Mouse (Mus musculus) kidney, embryonic 15.5 days (tissue): ENCODE measurements at regions not wholly inside any gene's neighbourhood (a gene's known extent, or its start where the extent isn't known, plus 50 kb on each side); places are given as distances from the start of the nearest gene placed in this dataset.
"Not testable (repeated sequence)": the region's sequence is repeated elsewhere in the genome, so short reads cannot be mapped to it uniquely, and the experiment has no call there.

Source experiments
- ATAC-seq: fragments of 200-750 bp; cut with Nextera tagmentation; replicated peaks from 2 replicates; pipeline ENCODE4 v1.8.0; 2017; ENCODE audit warnings: moderate TSS enrichment; ENCODE audit not compliant: low FRiP score
- H3K27ac ChIP-seq: fragments of 300-500 bp; sonication (generic); 2 replicates; pipeline ENCODE4 v1.5.1; 2015; ENCODE audit warnings: mild to moderate bottlenecking, inconsistent platforms
- H3K27me3 ChIP-seq: fragments of 300-500 bp; sonication (generic); 2 replicates; pipeline ENCODE4 v1.6.1; 2015; ENCODE audit warnings: inconsistent platforms
- H3K36me3 ChIP-seq: fragments of 300-500 bp; sonication (generic); 2 replicates; pipeline ENCODE4 v1.6.1; 2015; ENCODE audit warnings: inconsistent platforms
- H3K4me1 ChIP-seq: fragments of 300-500 bp; sonication (generic); 2 replicates; pipeline ENCODE4 v1.6.1; 2015; ENCODE audit warnings: inconsistent platforms
- H3K4me2 ChIP-seq: fragments of 300-500 bp; sonication (generic); 2 replicates; pipeline ENCODE4 v1.6.1; 2015; ENCODE audit warnings: moderate library complexity, mild to moderate bottlenecking, inconsistent platforms
- H3K4me3 ChIP-seq: fragments of 300-500 bp; sonication (generic); replicated peaks from 2 replicates; pipeline ENCODE4 v1.5.1; 2015; ENCODE audit warnings: mild to moderate bottlenecking, inconsistent platforms
- H3K9ac ChIP-seq: fragments of 300-500 bp; sonication (generic); 2 replicates; pipeline ENCODE4 v1.6.1; 2015; ENCODE audit warnings: mild to moderate bottlenecking, inconsistent platforms
- H3K9me3 ChIP-seq: fragments of 300-500 bp; sonication (generic); replicated peaks from 2 replicates; pipeline ENCODE4 v1.6.1; 2016; ENCODE audit warnings: inconsistent platforms
- WGBS: fragments of 180-500 bp; shearing (Covaris S2); methylation state at CpG from one replicate; pipeline ENCODE4 v1.1.7; 2015; ENCODE audit warnings: mixed read lengths; 5-methylcytosine and 5-hydroxymethylcytosine counted together

DNA sequence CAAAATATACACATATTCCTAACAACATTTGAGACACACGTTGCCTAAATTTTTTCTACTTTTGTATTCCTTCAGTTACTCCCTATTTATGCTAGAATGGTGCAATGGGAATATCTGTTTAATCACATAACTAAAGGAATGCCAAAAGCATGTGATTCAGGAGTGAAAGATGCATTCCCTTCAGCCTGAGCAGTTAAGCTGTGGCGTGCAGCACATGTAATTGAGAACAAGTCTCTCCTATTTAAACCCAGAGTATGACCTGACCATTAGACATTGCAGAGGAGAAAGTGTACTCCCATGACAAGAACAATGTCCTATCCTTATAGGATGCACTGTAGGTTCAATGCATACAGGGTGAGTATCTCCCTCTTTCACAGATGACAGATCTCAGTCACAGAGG is 493.3 kb downstream of the Adam6a start:
- H3K27me3 ChIP-seq, ATAC-seq, H3K36me3 ChIP-seq, H3K4me2 ChIP-seq, H3K4me1 ChIP-seq, H3K27ac ChIP-seq, H3K9ac ChIP-seq, H3K4me3 ChIP-seq, H3K9me3 ChIP-seq: not testable (repeated sequence)
- 72% methylated on average over 2 of the region's 2 CpGs for WGBS

GRCm38 (mm10) chr12:114047991-114048390 is 504.3 kb downstream of the Adam6a start:
- H3K4me1 ChIP-seq, H3K4me2 ChIP-seq, H3K4me3 ChIP-seq, ATAC-seq, H3K36me3 ChIP-seq, H3K27me3 ChIP-seq, H3K27ac ChIP-seq, H3K9ac ChIP-seq, H3K9me3 ChIP-seq: not testable (repeated sequence)
- 63% methylated on average over 8 of the region's 8 CpGs for WGBS

- Histone ChIP-seq H3K27me3 (no peaks in the 10 kb centered on the region), H3K9ac (no peak overlapping the region), H3K4me2 (no peak overlapping the region), H3K9me3 (no peaks in the 10 kb centered on the region), H3K4me1 (no peaks in the 10 kb centered on the region), H3K36me3 (no peaks in the 10 kb centered on the region), H3K4me3 (no peak overlapping the region), H3K27ac (no peak overlapping the region)
- 88% methylated on average over 2 of the region's 2 CpGs for WGBS
- no peak for ATAC-seq
Measured at GRCm38 (mm10) chr12:114053341-114053740, 509.6 kb downstream of the Adam6a start.

DNA sequence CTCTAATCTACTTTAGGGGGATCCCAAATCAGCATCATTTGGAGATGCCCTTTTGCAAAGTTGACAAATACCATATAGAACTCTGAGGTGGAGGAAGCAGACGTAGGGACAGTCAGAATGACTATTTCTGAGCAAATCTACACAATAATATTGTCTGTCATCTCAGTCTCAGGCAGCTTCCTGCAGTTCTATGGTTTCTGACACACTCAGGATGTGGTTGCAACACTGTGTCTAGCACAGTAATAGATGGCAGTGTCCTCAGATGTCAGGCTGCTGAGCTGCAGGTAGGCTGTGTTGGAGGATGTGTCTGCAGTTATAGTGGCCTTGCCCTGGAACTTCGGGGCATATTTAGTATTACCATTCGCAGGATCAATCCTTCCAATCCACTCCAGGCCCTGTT is 515.9 kb downstream of the Adam6a start:
- Histone ChIP-seq H3K4me3 (no peak overlapping the region), H3K4me1 (no peaks in the 10 kb centered on the region), H3K27ac (no peak overlapping the region), H3K36me3 (no peaks in the 10 kb centered on the region), H3K9me3 (no peaks in the 10 kb centered on the region), H3K9ac (no peak overlapping the region), H3K27me3 (no peaks in the 10 kb centered on the region), H3K4me2 (no peak overlapping the region)
- 72% methylated on average over 3 of the region's 3 CpGs for WGBS
- ATAC-seq = no peak

- H3K4me3 ChIP-seq = no peak overlapping the region
- H3K9me3 ChIP-seq = no peaks in the 10 kb centered on the region
- ATAC-seq = no peak
- no peaks in the 10 kb centered on the region for H3K36me3 ChIP-seq
- H3K9ac ChIP-seq = no peak overlapping the region
- no peaks in the 10 kb centered on the region for H3K4me1 ChIP-seq
- no peak overlapping the region for H3K27ac ChIP-seq
- H3K4me2 ChIP-seq = no peak overlapping the region
- H3K27me3 ChIP-seq = no peaks in the 10 kb centered on the region
Measured at GRCm38 (mm10) chr12:114067166-114067565, 523.5 kb downstream of the Adam6a start.

DNA sequence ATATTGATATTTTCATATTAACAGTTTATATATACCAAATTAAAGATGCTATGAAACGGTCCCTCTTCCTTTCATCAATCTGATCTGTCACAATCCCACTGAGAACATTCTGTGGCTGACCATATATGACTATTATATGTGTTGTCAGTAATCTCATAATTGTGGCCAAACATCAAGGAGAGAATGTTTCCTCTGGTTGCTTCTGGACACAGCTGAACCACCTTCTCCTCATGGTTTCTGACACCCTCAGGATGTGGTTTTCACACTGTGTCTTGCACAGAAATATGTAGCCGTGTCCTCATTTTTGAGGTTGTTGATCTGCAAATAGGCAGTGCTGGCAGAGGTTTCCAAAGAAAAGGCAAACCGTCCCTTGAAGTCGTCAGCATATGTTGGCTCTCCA is 565.0 kb downstream of the Adam6a start:
- not testable (repeated sequence) for H3K4me3 ChIP-seq, H3K36me3 ChIP-seq, ATAC-seq, H3K9ac ChIP-seq, H3K27me3 ChIP-seq, H3K4me2 ChIP-seq, H3K4me1 ChIP-seq, H3K27ac ChIP-seq, H3K9me3 ChIP-seq
- WGBS = 82% methylated on average over 4 of the region's 4 CpGs

DNA sequence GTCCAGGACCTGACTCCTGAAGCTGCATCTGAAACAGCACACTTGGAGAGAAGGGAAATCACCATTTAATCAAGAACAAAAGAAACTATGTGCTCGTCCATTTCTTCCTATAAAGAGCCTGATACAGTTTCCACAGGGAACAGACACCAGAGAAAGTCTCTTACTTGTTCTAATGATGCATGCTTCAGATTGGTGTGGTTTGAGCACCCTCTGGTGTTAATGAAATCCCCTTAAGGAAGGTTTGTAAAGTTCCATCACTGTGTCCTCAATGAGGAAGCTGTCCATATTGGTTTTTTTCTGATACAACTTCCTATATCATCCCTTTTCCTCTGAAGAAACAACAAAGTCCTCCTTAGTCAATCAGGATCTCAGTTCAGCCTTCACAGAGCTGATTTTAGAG is 591.2 kb downstream of the Adam6a start:
- Histone ChIP-seq H3K4me1 (no peaks in the 10 kb centered on the region), H3K27me3 (no peaks in the 10 kb centered on the region), H3K4me3 (no peak overlapping the region), H3K4me2 (no peak overlapping the region), H3K27ac (no peak overlapping the region), H3K9me3 (peaks cover 5% of the 10 kb centered on the region), H3K9ac (no peak overlapping the region), H3K36me3 (no peaks in the 10 kb centered on the region)
- ATAC-seq = no peak
- WGBS = 66% methylated on average over 1 of the region's 1 CpGs

- Histone ChIP-seq H3K4me2 (no peak overlapping the region), H3K9me3 (peaks cover 7% of the 10 kb centered on the region; the same call in 1 of the 2 replicates), H3K27me3 (no peaks in the 10 kb centered on the region), H3K27ac (no peak overlapping the region), H3K36me3 (no peaks in the 10 kb centered on the region), H3K4me1 (no peaks in the 10 kb centered on the region), H3K4me3 (no peak overlapping the region), H3K9ac (no peak overlapping the region)
- no peak for ATAC-seq
- WGBS = 83% methylated on average over 4 of the region's 4 CpGs
Measured at GRCm38 (mm10) chr12:114148779-114149178, 605.1 kb downstream of the Adam6a start.

DNA sequence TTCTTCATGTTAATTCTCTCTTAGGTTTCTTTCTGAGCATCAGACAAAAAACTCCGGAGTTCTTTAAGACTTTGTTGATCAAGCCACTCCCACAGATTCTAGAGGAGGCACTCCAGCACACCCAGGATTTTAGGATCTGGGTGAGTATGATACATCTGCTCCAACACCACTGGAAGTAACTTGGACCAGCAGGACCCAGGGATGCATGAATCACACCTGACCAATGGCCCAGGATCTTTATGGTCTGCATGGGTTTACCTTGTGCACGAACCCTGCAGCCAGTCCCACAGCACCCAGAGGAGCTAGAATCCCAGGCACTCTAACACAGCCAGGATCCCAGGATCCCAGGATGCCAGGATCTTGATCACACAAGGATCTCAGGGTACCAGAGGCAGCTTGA is 628.6 kb downstream of the Adam6a start:
- no peak overlapping the region for H3K4me3 ChIP-seq
- H3K4me2 ChIP-seq = no peak overlapping the region
- H3K9me3 ChIP-seq = peaks cover 1% of the 10 kb centered on the region
- no peaks in the 10 kb centered on the region for H3K4me1 ChIP-seq
- 78% methylated on average over 2 of the region's 2 CpGs for WGBS
- no peak for ATAC-seq
- no peaks in the 10 kb centered on the region for H3K27me3 ChIP-seq
- H3K27ac ChIP-seq = no peak overlapping the region
- no peaks in the 10 kb centered on the region for H3K36me3 ChIP-seq
- H3K9ac ChIP-seq = no peak overlapping the region

DNA sequence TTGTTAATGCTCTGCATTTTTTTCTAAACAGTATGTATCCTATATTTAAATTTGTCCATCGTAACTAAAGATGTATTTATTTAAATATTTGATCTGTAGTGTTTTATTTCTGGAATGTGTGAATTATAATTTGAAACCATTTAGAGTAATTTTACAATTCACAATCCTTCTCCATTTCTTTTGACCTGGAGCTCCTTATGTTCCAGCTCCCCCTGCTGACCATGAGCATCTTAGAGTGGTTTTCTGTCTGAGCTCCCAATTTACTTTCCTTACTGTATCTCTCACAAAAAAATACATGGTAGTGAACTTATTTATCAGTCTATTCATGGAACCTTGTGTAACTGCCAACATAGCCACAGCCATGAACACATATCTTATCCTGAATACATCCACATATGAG is 655.8 kb downstream of the Adam6a start:
- no peaks in the 10 kb centered on the region for H3K4me1 ChIP-seq
- H3K9me3 ChIP-seq = peaks cover 7% of the 10 kb centered on the region; the same call in 1 of the 2 replicates
- no peaks in the 10 kb centered on the region for H3K36me3 ChIP-seq
- no peak overlapping the region for H3K4me2 ChIP-seq
- no peak overlapping the region for H3K4me3 ChIP-seq
- WGBS = 70% methylated on average over 1 of the region's 1 CpGs
- ATAC-seq = no peak
- no peak overlapping the region for H3K9ac ChIP-seq
- no peaks in the 10 kb centered on the region for H3K27me3 ChIP-seq
- no peak overlapping the region for H3K27ac ChIP-seq

GRCm38 (mm10) chr12:114222541-114222940 is 678.8 kb downstream of the Adam6a start:
- no peak overlapping the region for H3K27ac ChIP-seq
- WGBS = 37% methylated on average over 3 of the region's 3 CpGs
- H3K4me1 ChIP-seq = no peaks in the 10 kb centered on the region
- H3K36me3 ChIP-seq = no peaks in the 10 kb centered on the region
- no peak for ATAC-seq
- no peaks in the 10 kb centered on the region; the same call in 1 of the 2 replicates for H3K9me3 ChIP-seq
- H3K9ac ChIP-seq = no peak overlapping the region
- H3K4me2 ChIP-seq = no peak overlapping the region
- no peaks in the 10 kb centered on the region for H3K27me3 ChIP-seq
- H3K4me3 ChIP-seq = no peak overlapping the region
